Mouse (Mus musculus): ENCODE results near the gene Atp6v0a1. TPM values are rescaled to one million over a fixed set of nuclear protein-coding genes. Genes with fewer than 3 reads are reported as not detected.

Gene Atp6v0a1
- total and polyA plus RNA-seq, 3 experiments: 77.4 to 92.6 (median 89.6) TPM

- intact Hi-C loops (cut with DNase I): loop anchor here (10.0 kb wide), 1 partner anchor 573 kb away; the partner anchor contains the start of gene Jup
- peaks cover 6% of the 10 kb centered on the region; the same call in 1 of the 2 replicates for H3K79me2 ChIP-seq (replicated peaks; ENCODE audit: control insufficient read depth, insufficient read depth, low read length)
- H3K9ac ChIP-seq (ENCODE audit: low read depth, low read length): peak overlapping the region; percentile 82
- H3K36me3 ChIP-seq (ENCODE audit: control insufficient read depth, insufficient read depth, low read length): peaks cover 17% of the 10 kb centered on the region
- H3K27ac ChIP-seq: peak overlapping the region; percentile 100
- H3K4me1 ChIP-seq (ENCODE audit: control insufficient read depth, insufficient read depth, low read length): peaks cover 27% of the 10 kb centered on the region
- DNase-seq: no peak
- H3K4me3 ChIP-seq: peak overlapping the region; percentile 99
- no peaks in the 10 kb centered on the region for H3K27me3 ChIP-seq (ENCODE audit: control insufficient read depth, insufficient read depth, low read length)
- TF ChIP-seq POLR2A (IDR thresholded peaks at IDR 0.05; ENCODE audit: insufficient read depth, low read depth, low read length) (no peak), EP300 (IDR thresholded peaks at IDR 0.05; ENCODE audit: insufficient read depth, low read depth, low read length) (no peak), CTCF (IDR thresholded peaks at IDR 0.05) (no peak)
- 13% methylated on average over 5 of the region's 5 CpGs for WGBS
Measured at GRCm38 (mm10) chr11:100967881-100968420, 41.3 kb upstream of the Atp6v0a1 start.

GRCm38 (mm10) chr11:100968501-100968900, 40.8 kb upstream of the Atp6v0a1 start:
- H3K27me3 ChIP-seq (ENCODE audit: control insufficient read depth, insufficient read depth, low read length): no peaks in the 10 kb centered on the region
- 16% methylated on average over 5 of the region's 5 CpGs for WGBS
- intact Hi-C loops (cut with DNase I): loop anchor here (10.0 kb wide), 1 partner anchor 574 kb away; the partner anchor contains the start of gene Jup
- peaks cover 6% of the 10 kb centered on the region; the same call in 1 of the 2 replicates for H3K79me2 ChIP-seq (replicated peaks; ENCODE audit: control insufficient read depth, insufficient read depth, low read length)
- TF ChIP-seq CTCF (IDR thresholded peaks at IDR 0.05) (no peak), POLR2A (IDR thresholded peaks at IDR 0.05; ENCODE audit: insufficient read depth, low read depth, low read length) (no peak), EP300 (IDR thresholded peaks at IDR 0.05; ENCODE audit: insufficient read depth, low read depth, low read length) (no peak)
- peak overlapping the region; percentile 99 for H3K4me3 ChIP-seq
- H3K4me1 ChIP-seq (ENCODE audit: control insufficient read depth, insufficient read depth, low read length): peaks cover 27% of the 10 kb centered on the region
- DNase-seq: no peak
- H3K36me3 ChIP-seq (ENCODE audit: control insufficient read depth, insufficient read depth, low read length): peaks cover 11% of the 10 kb centered on the region
- peak overlapping the region; percentile 82 for H3K9ac ChIP-seq (ENCODE audit: low read depth, low read length)
- peak overlapping the region; percentile 100 for H3K27ac ChIP-seq

GRCm38 (mm10) chr11:100969189-100969743, 40.0 kb upstream of the Atp6v0a1 start:
- intact Hi-C loops (cut with DNase I): loop anchor here (10.0 kb wide), 1 partner anchor 574 kb away; the partner anchor contains the start of gene Jup
- Histone ChIP-seq H3K79me2 (replicated peaks; ENCODE audit: control insufficient read depth, insufficient read depth, low read length) (peaks cover 6% of the 10 kb centered on the region; the same call in 1 of the 2 replicates), H3K9ac (ENCODE audit: low read depth, low read length) (peak overlapping the region; percentile 82), H3K4me1 (ENCODE audit: control insufficient read depth, insufficient read depth, low read length) (peaks cover 20% of the 10 kb centered on the region), H3K27ac (peak overlapping the region; percentile 100), H3K27me3 (ENCODE audit: control insufficient read depth, insufficient read depth, low read length) (no peaks in the 10 kb centered on the region), H3K36me3 (ENCODE audit: control insufficient read depth, insufficient read depth, low read length) (peaks cover 7% of the 10 kb centered on the region), H3K4me3 (peak overlapping the region; percentile 99)
- TF ChIP-seq CTCF (IDR thresholded peaks at IDR 0.05) (no peak), POLR2A (IDR thresholded peaks at IDR 0.05; ENCODE audit: insufficient read depth, low read depth, low read length) (no peak; the same call in 1 of the 2 replicates), EP300 (IDR thresholded peaks at IDR 0.05; ENCODE audit: insufficient read depth, low read depth, low read length) (no peak)
- DNase-seq: peak in 1 of 2 experiments; percentile 79
- 1% methylated on average over 34 of the region's 35 CpGs for WGBS

- peaks cover 16% of the 10 kb centered on the region for H3K4me1 ChIP-seq (ENCODE audit: control insufficient read depth, insufficient read depth, low read length)
- intact Hi-C loops (cut with DNase I): loop anchor here (10.0 kb wide), 1 partner anchor 575 kb away; the partner anchor contains the start of gene Jup
- no peaks in the 10 kb centered on the region for H3K27me3 ChIP-seq (ENCODE audit: control insufficient read depth, insufficient read depth, low read length)
- H3K27ac ChIP-seq: peak overlapping the region; percentile 100
- under 1% methylated on average over 65 of the region's 65 CpGs for WGBS
- peak overlapping the region; percentile 82 for H3K9ac ChIP-seq (ENCODE audit: low read depth, low read length)
- H3K36me3 ChIP-seq (ENCODE audit: control insufficient read depth, insufficient read depth, low read length): peaks cover 5% of the 10 kb centered on the region
- H3K4me3 ChIP-seq: peak overlapping the region; percentile 99
- H3K79me2 ChIP-seq (replicated peaks; ENCODE audit: control insufficient read depth, insufficient read depth, low read length): peaks cover 5% of the 10 kb centered on the region; the same call in 1 of the 2 replicates
- 0 out of 2 replicates have a peak, but pooled peaks have one; percentile 16 for TF ChIP-seq EP300 (IDR thresholded peaks at IDR 0.05; ENCODE audit: insufficient read depth, low read depth, low read length)
- no peak for TF ChIP-seq CTCF (IDR thresholded peaks at IDR 0.05)
- peak; percentile 72; the same call in 1 of the 2 replicates for TF ChIP-seq POLR2A (IDR thresholded peaks at IDR 0.05; ENCODE audit: insufficient read depth, low read depth, low read length)
- peak in 1 of 2 experiments; percentile 84 for DNase-seq
Measured at GRCm38 (mm10) chr11:100969744-100970556, 39.3 kb upstream of the Atp6v0a1 start.

GRCm38 (mm10) chr11:100970557-100970937, 38.7 kb upstream of the Atp6v0a1 start, which contains the start of gene Cavin1:
Gene Cavin1 (minus strand): TSS chr11:100970887.
- Histone ChIP-seq H3K79me2 (replicated peaks; ENCODE audit: control insufficient read depth, insufficient read depth, low read length) (peaks cover 5% of the 10 kb centered on the region; the same call in 1 of the 2 replicates), H3K27ac (peak within 1 kb of the TSS; percentile 100), H3K27me3 (ENCODE audit: control insufficient read depth, insufficient read depth, low read length) (no peaks in the 10 kb centered on the region), H3K4me1 (ENCODE audit: control insufficient read depth, insufficient read depth, low read length) (peaks cover 15% of the 10 kb centered on the region), H3K4me3 (peak within 1 kb of the TSS; percentile 99), H3K9ac (ENCODE audit: low read depth, low read length) (peak within 1 kb of the TSS; percentile 82), H3K36me3 (ENCODE audit: control insufficient read depth, insufficient read depth, low read length) (peaks cover 5% of the 10 kb centered on the region)
- under 1% methylated on average over 20 of the region's 20 CpGs for WGBS
- DNase-seq: peak; percentile 99
- intact Hi-C loops (cut with DNase I): no loop called here
- peak; percentile 100 for TF ChIP-seq POLR2A (IDR thresholded peaks at IDR 0.05; ENCODE audit: insufficient read depth, low read depth, low read length)
- TF ChIP-seq CTCF (IDR thresholded peaks at IDR 0.05): no peak
- TF ChIP-seq EP300 (IDR thresholded peaks at IDR 0.05; ENCODE audit: insufficient read depth, low read depth, low read length): peak; percentile 79; the same call in 1 of the 2 replicates
